Mouse (Mus musculus): ENCODE data around the gene Awat2. TPM values are rescaled to one million over a fixed set of nuclear protein-coding genes. Genes with fewer than 3 reads are reported as not detected.

Gene Awat2
- polyA plus RNA-seq, 1 experiment from 2014 or later, result 1.2 TPM

- no peaks in the 10 kb centered on the region for H3K4me1 ChIP-seq
- H3K4me3 ChIP-seq, result no peak overlapping the region
- H3K27me3 ChIP-seq, result peaks cover 22% of the 10 kb centered on the region
- ATAC-seq (ENCODE audit: insufficient number of reproducible peaks, low FRiP score, low TSS enrichment, low read depth), result no peak
- no peaks in the 10 kb centered on the region for H3K9me3 ChIP-seq
- no peak overlapping the region for H3K27ac ChIP-seq
- no peak overlapping the region for H3K9ac ChIP-seq
- no peaks in the 10 kb centered on the region for H3K36me3 ChIP-seq
- WGBS, result 79% methylated on average over 8 of the region's 8 CpGs
- H3K4me2 ChIP-seq, result no peak overlapping the region
Observed at GRCm38 (mm10) chrX:100395026-100395425, 47.5 kb downstream of the Awat2 start.

GRCm38 (mm10) chrX:100394223-100394861 is 48.2 kb downstream of the Awat2 start:
- H3K4me3 ChIP-seq, result no peak overlapping the region
- H3K9me3 ChIP-seq, result no peaks in the 10 kb centered on the region
- 63% methylated on average over 7 of the region's 7 CpGs for WGBS
- H3K4me1 ChIP-seq, result no peaks in the 10 kb centered on the region
- H3K27me3 ChIP-seq, result peaks cover 18% of the 10 kb centered on the region
- H3K4me2 ChIP-seq, result no peak overlapping the region
- no peak overlapping the region for H3K27ac ChIP-seq
- no peak overlapping the region for H3K9ac ChIP-seq
- H3K36me3 ChIP-seq, result no peaks in the 10 kb centered on the region
- no peak for ATAC-seq (ENCODE audit: insufficient number of reproducible peaks, low FRiP score, low TSS enrichment, low read depth)

GRCm38 (mm10) chrX:100392304-100392703 is 50.2 kb downstream of the Awat2 start:
- Histone ChIP-seq H3K27ac (no peak overlapping the region), H3K27me3 (peaks cover 12% of the 10 kb centered on the region), H3K36me3 (no peaks in the 10 kb centered on the region), H3K9me3 (no peaks in the 10 kb centered on the region), H3K4me1 (no peaks in the 10 kb centered on the region), H3K4me2 (no peak overlapping the region), H3K9ac (no peak overlapping the region), H3K4me3 (no peak overlapping the region)
- WGBS, result 29% methylated on average over 6 of the region's 6 CpGs
- ATAC-seq (ENCODE audit: insufficient number of reproducible peaks, low FRiP score, low TSS enrichment, low read depth), result no peak

- H3K9ac ChIP-seq, result no peak overlapping the region
- H3K27ac ChIP-seq, result no peak overlapping the region
- WGBS, result 83% methylated on average over 1 of the region's 1 CpGs
- H3K27me3 ChIP-seq, result peaks cover 6% of the 10 kb centered on the region
- ATAC-seq (ENCODE audit: insufficient number of reproducible peaks, low FRiP score, low TSS enrichment, low read depth), result no peak
- H3K4me2 ChIP-seq, result no peak overlapping the region
- H3K36me3 ChIP-seq, result no peaks in the 10 kb centered on the region
- H3K4me1 ChIP-seq, result no peaks in the 10 kb centered on the region
- H3K9me3 ChIP-seq, result no peaks in the 10 kb centered on the region
- no peak overlapping the region for H3K4me3 ChIP-seq
Observed at GRCm38 (mm10) chrX:100389887-100390286, 52.6 kb downstream of the Awat2 start.

- H3K4me3 ChIP-seq, result no peak overlapping the region
- H3K4me2 ChIP-seq, result no peak overlapping the region
- no peak overlapping the region for H3K9ac ChIP-seq
- no peaks in the 10 kb centered on the region for H3K4me1 ChIP-seq
- H3K27ac ChIP-seq, result no peak overlapping the region
- ATAC-seq (ENCODE audit: insufficient number of reproducible peaks, low FRiP score, low TSS enrichment, low read depth), result no peak
- H3K36me3 ChIP-seq, result no peaks in the 10 kb centered on the region
- no peaks in the 10 kb centered on the region for H3K9me3 ChIP-seq
- WGBS, result 54% methylated on average over 2 of the region's 2 CpGs
- H3K27me3 ChIP-seq, result peaks cover 4% of the 10 kb centered on the region; the same call in 1 of the 2 replicates
Observed at GRCm38 (mm10) chrX:100356974-100357373, 85.5 kb downstream of the Awat2 start.

MicroRNAs within 50 kb of the gene (microRNA counts, 519-probe panel; counts per million panel counts)
- microRNA mmu-miR-676, result 2,658 counts per million, percentile 56 among the panel's probes with 10 or more counts

Small RNAs within 50 kb of the gene (microRNA-seq; reads per million reads assigned to microRNA genes)
- 867 reads per million, percentile 72 among the genes with 10 or more reads in this experiment for gene Mir676

Other genes with a start within 250 kb of the Awat2 start
- gene Otud6a, start 13.7 kb downstream of the Awat2 start, polyA plus RNA-seq (2015; fragmentation: Nextera tagmentation; extraction: Ambion mirVana), result not detected in 2 replicates
- 34.1 and 35.4 TPM in 2 replicates for gene Igbp1, start 51.6 kb upstream of the Awat2 start, polyA plus RNA-seq (2015; fragmentation: Nextera tagmentation; extraction: Ambion mirVana)
- 0.04 TPM in 1 of 2 replicates, not detected in the other for gene Dgat2l6, start 82.1 kb upstream of the Awat2 start, polyA plus RNA-seq (2015; fragmentation: Nextera tagmentation; extraction: Ambion mirVana)
- gene Awat1, start 129.5 kb upstream of the Awat2 start, polyA plus RNA-seq (2015; fragmentation: Nextera tagmentation; extraction: Ambion mirVana), result not detected in 2 replicates
- 2.9 and 3.4 TPM in 2 replicates for gene P2ry4, start 152.2 kb upstream of the Awat2 start, polyA plus RNA-seq (2015; fragmentation: Nextera tagmentation; extraction: Ambion mirVana)
- not detected in 2 replicates for gene Arr3, start 162.8 kb upstream of the Awat2 start, polyA plus RNA-seq (2015; fragmentation: Nextera tagmentation; extraction: Ambion mirVana)
- gene Kif4, start 183.0 kb upstream of the Awat2 start, polyA plus RNA-seq (2015; fragmentation: Nextera tagmentation; extraction: Ambion mirVana), result 19.2 and 22.0 TPM in 2 replicates
- 109 and 120 TPM in 2 replicates for gene Pdzd11, start 183.9 kb upstream of the Awat2 start, polyA plus RNA-seq (2015; fragmentation: Nextera tagmentation; extraction: Ambion mirVana)